Mouse (Mus musculus) lung, adult 2 months (tissue): Measurements from ENCODE around the gene Magoh. TPM values are rescaled to one million over a fixed set of nuclear protein-coding genes. Genes with fewer than 3 reads are reported as not detected.

Experiments
- DNase-seq: peaks from one replicate; pipeline ENCODE4 v3.0.0; 2022
- H3K4me1 ChIP-seq: fragments of 200-500 bp; 2 replicates; pipeline ENCODE4 v1.6.1; 2011; ENCODE audit warnings: low read length; ENCODE audit not compliant: control insufficient read depth, insufficient read depth
- H3K4me3 ChIP-seq: fragments of 200-500 bp; replicated peaks from 2 replicates; pipeline ENCODE3; 2011; ENCODE audit warnings: low read depth, mild to moderate bottlenecking, control low read depth, low read length; ENCODE audit errors: extremely low read depth
- CTCF ChIP-seq: fragments of 200-500 bp; IDR thresholded peaks from 2 replicates; pipeline ENCODE4 v1.5.1; 2011; ENCODE audit warnings: mild to moderate bottlenecking, low read length, control low read depth; ENCODE audit not compliant: insufficient read depth
- POLR2A ChIP-seq: fragments of 200-500 bp; IDR thresholded peaks from 2 replicates; pipeline ENCODE4 v1.6.1; 2011; ENCODE audit warnings: low read depth, mild to moderate bottlenecking, control low read depth, low read length, borderline replicate concordance; ENCODE audit errors: extremely low read depth
- WGBS: fragments of 180-500 bp; shearing (Covaris S2); methylation state at CpG from one replicate; pipeline ENCODE4 v1.1.7; 2018; 5-methylcytosine and 5-hydroxymethylcytosine counted together
- polyA plus RNA-seq: library from polyadenylated mRNA; depleted of rRNA; stranded (reverse); fragments of >200 nt; gene quantifications from 2 replicates; pipeline ENCODE4 v1.2.3, GENCODE M21; 2012

Magoh gene
- polyA plus RNA-seq, 1 experiment, result 39.3 TPM

- Histone ChIP-seq H3K4me3 (no peak overlapping the region), H3K4me1 (no peaks in the 10 kb centered on the region)
- WGBS, result 88% methylated on average over 8 of the region's 8 CpGs
- DNase-seq, result no peak
- TF ChIP-seq POLR2A (no peak), CTCF (no peak)
Observed at GRCm38 (mm10) chr4:107843687-107844086, 35.9 kb upstream of the Magoh start.

- no peak for TF ChIP-seq POLR2A
- peak; percentile 68 for TF ChIP-seq CTCF
- DNase-seq, result peak; percentile 76
- H3K4me1 ChIP-seq, result no peaks in the 10 kb centered on the region
- 3% methylated on average over 10 of the region's 10 CpGs for WGBS
- no peak overlapping the region for H3K4me3 ChIP-seq
Observed at GRCm38 (mm10) chr4:107844971-107845370, 34.6 kb upstream of the Magoh start.

GRCm38 (mm10) chr4:107846795-107847194, 32.8 kb upstream of the Magoh start:
- WGBS, result 62% methylated on average over 7 of the region's 7 CpGs
- no peak for TF ChIP-seq POLR2A
- TF ChIP-seq CTCF, result no peak

GRCm38 (mm10) chr4:107848546-107848945, 31.0 kb upstream of the Magoh start:
- H3K4me1 ChIP-seq, result no peaks in the 10 kb centered on the region
- 74% methylated on average over 5 of the region's 5 CpGs for WGBS
- no peak overlapping the region for H3K4me3 ChIP-seq
- DNase-seq, result no peak
- no peak for TF ChIP-seq CTCF
- no peak for TF ChIP-seq POLR2A

More at GRCm38 (mm10) chr4:107846795-107847194, 32.8 kb upstream of the Magoh start:
- H3K4me3 ChIP-seq, result no peak overlapping the region
- no peaks in the 10 kb centered on the region for H3K4me1 ChIP-seq
- no peak for DNase-seq

- 43% methylated on average over 9 of the region's 9 CpGs for WGBS
- no peak for TF ChIP-seq POLR2A
- no peak for TF ChIP-seq CTCF
- no peak for DNase-seq
- Histone ChIP-seq H3K4me3 (no peak overlapping the region), H3K4me1 (no peaks in the 10 kb centered on the region)
Observed at GRCm38 (mm10) chr4:107849621-107850020, 29.9 kb upstream of the Magoh start.

GRCm38 (mm10) chr4:107850091-107850490, 29.5 kb upstream of the Magoh start:
- TF ChIP-seq CTCF (no peak), POLR2A (no peak)
- no peak for DNase-seq
- 89% methylated on average over 8 of the region's 8 CpGs for WGBS
- Histone ChIP-seq H3K4me1 (no peaks in the 10 kb centered on the region), H3K4me3 (no peak overlapping the region)

- 89% methylated on average over 8 of the region's 8 CpGs for WGBS
- no peak for TF ChIP-seq POLR2A
- TF ChIP-seq CTCF, result no peak
- H3K4me3 ChIP-seq, result no peak overlapping the region
- no peaks in the 10 kb centered on the region for H3K4me1 ChIP-seq
- DNase-seq, result no peak
Observed at GRCm38 (mm10) chr4:107853333-107853732, 26.2 kb upstream of the Magoh start.

GRCm38 (mm10) chr4:107853836-107854235, 25.7 kb upstream of the Magoh start:
- no peak for TF ChIP-seq CTCF
- TF ChIP-seq POLR2A, result no peak
- 88% methylated on average over 7 of the region's 7 CpGs for WGBS
- no peak for DNase-seq
- Histone ChIP-seq H3K4me3 (no peak overlapping the region), H3K4me1 (no peaks in the 10 kb centered on the region)

GRCm38 (mm10) chr4:107856958-107857686, 22.4 kb upstream of the Magoh start:
- Histone ChIP-seq H3K4me3 (no peak overlapping the region), H3K4me1 (no peaks in the 10 kb centered on the region)
- no peak for DNase-seq
- TF ChIP-seq CTCF (no peak), POLR2A (no peak)
- 69% methylated on average over 11 of the region's 11 CpGs for WGBS

- WGBS, result 80% methylated on average over 7 of the region's 7 CpGs
- no peak for TF ChIP-seq CTCF
- TF ChIP-seq POLR2A, result no peak
- no peaks in the 10 kb centered on the region for H3K4me1 ChIP-seq
- no peak for DNase-seq
- H3K4me3 ChIP-seq, result no peak overlapping the region
Observed at GRCm38 (mm10) chr4:107858995-107859394, 20.6 kb upstream of the Magoh start.
